Mouse (Mus musculus): ENCODE data around the gene March2.
A peak's percentile ranks its signal among the peaks of the same experiment; 100 is the strongest.

Gene March2

GRCm38 (mm10) chr17:33637516-33638276, 80.8 kb downstream of the March2 start, which contains the start of gene Pram1:
TSS of gene Pram1 (plus strand) at chr17:33638056.
- no peak for DNase-seq (ENCODE audit: low read depth, low spot score)

DNA sequence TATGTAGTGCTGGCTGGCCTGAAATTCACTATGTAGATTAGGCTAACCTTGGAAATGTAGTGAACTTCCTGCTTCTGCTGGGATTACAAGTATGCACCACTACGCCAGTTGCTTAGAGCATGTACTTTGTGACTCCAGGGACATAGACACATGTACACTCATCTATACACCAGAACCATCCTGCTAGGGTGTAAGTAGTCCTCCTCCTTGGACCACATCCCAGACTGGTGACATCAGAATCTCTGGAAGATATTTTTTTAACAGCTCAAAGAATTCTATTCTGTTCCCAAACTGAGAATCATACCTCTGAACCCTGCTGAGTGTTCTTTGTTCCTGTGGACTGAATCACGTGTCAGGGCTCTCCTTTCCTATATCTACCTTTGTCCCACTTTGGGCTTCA, 81.4 kb downstream of the March2 start:
- peak; percentile 85 for DNase-seq (ENCODE audit: low read depth, low spot score)

Data from 3T3-L1 (cell line).